Mouse (Mus musculus): ENCODE results near the gene Pitpna.
"Not testable (repeated sequence)": the region's sequence is repeated elsewhere in the genome, so short reads cannot be mapped to it uniquely, and the experiment has no call there.

Gene Pitpna

DNA sequence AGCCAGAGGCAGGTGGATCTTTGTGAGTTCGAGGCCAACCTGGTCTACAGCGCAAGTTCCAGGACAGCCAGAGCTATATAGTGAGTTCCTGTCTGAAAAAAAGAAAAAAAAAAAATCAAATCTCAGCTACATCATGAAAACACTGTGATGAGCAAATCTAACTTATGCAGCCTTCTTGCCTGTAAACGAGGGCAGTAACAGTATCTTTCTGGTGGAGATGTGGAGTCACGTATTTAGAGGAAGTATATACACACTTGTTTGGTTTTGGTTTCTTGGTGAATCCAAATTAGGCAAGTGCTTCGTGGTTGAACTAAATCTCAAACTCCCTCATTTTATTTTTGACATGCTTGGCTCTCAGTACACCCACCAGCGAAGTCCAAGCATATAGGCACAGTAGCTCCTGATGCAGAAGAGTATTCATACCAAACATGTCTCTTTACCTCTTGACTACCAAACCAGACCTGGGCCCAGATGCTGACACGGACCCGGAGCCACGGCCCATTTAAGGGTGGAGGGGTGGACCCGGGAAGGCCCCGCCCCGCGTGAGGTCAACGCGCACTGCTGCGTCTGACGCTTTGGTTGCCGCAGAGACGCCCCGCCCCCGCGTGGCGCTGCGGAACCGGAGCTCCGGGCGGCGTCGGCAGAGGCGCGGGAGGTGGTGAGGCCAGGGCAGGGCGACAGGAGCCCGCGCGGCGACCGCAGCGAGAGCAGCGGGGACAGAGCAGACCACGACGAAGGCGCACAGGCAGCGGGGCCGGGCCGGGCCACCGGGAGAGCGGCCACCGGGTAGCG lies at the start of gene Pitpna:
Gene Pitpna, plus strand, starts transcription at position 605 of the 792 bp plus-strand sequence.
- peak; percentile 81 for DNase-seq (ENCODE audit: low read depth, low spot score)

DNA sequence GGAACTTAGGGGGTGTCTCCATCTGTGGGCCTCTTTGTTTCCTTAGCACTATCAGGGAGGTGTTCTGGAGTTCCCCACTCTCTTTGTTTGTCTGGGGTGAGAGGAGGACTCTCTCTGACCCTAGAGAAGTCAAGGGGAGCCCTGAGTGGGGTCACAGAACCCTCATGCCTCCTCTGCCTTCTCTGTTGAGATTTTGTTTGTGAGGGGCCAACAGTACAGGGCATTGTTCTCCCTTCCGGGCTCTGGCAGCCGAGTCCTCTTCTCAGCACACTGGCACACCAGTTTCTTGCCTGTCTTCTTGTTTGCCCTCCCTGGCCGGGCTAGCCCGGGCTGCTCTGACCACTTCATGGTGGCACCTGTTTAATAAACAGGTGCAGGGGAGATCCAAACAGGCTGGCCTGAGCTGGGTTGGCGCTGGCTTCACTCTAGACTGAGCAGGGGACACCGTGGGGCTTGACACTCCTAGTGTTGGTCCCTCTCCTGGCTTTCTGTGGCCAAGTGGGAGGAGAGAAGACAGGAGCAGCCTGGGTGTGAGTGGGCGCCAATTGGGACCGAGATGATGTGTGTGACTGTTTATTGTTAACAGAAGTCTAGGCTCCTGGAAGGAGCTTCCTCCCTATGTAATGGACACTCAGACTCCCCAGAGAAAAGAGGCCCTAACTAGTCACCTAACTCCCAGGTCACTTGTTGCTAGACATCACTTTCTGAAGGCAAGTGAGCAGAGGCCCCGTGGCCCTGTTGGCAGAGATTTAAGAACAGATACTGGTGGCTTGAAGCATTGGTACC lies 49.5 kb upstream of the Pitpna start:
- DNase-seq (ENCODE audit: low read depth, low spot score): no peak

DNA sequence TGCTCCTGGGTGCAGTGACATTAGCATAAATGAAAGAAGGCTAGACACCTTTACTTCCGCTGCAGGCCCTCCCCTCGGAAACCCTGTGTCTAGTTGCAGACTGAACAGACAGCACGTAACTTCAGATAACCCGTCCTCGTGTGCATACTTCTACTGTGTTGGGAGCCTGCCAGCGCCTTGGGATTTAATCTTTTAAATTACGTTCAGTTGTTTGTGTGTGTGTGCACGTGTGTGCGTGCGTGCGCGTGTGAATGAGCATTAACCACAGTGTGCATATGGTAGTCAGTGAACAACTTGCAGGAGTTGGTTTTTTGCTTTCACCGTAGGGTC lies 49.0 kb upstream of the Pitpna start:
- no peak for DNase-seq (ENCODE audit: low read depth, low spot score)

DNA sequence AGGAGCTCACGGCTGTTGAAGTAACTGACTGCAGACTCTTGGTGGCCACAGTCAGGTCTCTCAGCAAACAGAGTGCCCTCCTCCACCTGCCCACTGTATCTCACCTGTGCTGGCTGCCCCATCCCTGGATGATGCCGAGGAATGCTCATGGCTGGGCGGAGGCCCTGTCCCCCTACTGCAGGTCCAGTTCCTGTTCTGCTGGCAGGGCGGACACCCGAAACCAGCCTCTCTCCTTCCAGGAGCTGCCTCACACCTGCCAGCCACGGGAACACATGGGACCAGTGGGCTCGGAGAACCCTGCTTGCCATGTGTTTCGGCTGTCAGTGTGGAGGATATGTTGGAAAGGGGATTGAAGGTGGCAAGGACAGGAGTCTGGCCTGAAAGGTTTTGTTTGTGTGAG lies 47.7 kb upstream of the Pitpna start:
- no peak for DNase-seq (ENCODE audit: low read depth, low spot score)

DNA sequence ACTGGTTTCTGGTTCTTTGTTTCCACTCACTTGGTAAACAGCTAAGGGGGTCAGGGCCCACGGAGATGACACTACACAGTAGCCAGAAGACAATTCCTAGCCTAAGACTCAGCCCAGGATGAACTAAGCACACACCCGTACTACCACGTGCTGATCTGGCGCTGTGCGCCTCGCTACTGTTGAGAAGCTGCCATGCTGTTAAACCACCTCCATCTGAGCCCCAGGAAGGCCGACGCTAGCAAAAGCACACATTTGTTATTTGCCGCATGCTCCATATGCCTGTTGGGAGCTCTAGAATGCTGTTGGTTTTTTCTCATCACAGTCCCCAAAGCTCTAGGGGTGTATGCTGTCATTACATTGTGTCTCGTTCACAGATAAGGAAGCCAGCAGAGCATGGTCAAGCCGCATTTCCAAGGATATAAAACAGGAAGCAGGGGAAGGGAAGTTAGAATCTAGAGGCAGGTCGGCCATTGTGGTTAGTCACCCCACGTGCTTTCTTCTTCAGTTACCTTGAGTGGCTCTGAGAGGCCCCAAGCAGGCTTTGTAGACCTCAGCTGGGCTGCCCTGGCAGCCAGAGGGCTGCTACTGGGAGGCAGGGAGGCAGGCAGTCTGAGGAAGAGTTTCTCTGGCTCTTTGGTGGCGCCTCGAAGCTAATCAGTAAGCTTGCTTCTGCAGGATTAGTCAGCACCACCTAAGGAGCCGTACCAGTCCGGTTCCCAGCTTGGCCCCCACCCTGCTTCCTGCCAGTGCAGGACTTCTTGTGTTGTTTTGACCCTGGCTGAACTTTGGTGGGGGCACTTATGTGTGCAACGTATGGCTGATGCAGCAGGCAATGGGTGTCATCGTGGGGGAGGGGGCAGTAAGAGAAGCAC lies 47.0 kb upstream of the Pitpna start:
- no peak for DNase-seq (ENCODE audit: low read depth, low spot score)

DNA sequence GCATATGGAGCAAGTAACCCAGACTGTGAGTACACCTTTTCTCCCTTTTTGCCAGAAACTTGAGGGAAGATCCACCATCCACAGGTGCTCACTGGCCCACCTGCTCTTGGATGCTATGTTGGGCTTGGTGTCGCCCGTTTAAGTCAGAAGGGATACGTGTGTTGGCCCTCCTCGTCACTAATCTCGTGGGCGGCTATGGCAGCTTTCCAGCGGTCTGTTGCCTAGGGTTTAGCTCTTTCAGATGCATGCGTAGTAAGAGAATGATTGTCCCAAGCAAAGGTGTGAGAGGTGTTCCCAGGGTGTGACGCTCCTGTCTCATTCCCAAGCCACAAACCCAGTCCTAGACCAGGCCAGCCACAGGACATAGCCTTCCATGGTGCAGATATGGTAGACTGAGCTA lies 43.2 kb upstream of the Pitpna start:
- DNase-seq (ENCODE audit: low read depth, low spot score): no peak

DNA sequence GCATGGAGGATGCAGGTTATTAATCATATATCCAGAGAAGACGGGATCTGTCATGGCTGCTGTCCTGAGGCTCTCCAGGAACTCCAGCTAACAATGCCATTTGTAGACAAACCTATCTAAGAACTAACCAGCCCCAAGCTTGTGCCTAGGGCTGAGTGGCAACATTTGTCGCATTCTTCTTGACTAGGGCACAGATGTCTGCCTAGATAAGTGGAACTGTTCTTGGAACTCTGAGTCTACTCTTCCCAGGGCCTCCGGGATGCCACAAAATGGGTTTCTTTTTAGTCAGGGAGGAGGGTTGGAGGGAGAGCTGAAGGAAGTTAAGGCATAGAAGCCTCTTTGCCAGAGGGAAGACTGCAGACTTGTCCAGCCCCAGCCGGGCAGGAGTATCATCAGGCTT lies 41.8 kb upstream of the Pitpna start:
- DNase-seq (ENCODE audit: low read depth, low spot score): no peak

DNA sequence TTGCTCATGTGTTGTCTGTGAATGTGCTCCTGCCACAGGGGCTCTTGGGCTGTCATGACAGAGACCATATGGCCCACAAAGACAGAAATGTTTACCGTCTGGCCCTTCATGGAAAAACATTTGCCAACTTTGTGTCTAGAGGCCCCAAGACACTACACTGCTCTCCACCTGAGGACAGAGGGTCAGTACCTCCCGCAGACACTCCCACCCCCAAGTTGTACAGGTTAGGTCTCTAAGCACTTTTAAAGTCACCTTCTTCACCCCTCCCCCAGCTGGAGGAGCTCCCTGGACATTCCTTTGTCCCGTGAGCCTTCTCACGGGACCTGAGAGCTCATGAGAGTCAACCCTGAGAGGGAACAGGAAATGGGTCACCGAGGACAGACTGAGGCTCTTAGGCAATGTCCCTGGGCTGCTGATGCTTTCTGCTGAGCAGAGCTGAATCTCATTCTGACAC lies 38.2 kb upstream of the Pitpna start:
- DNase-seq (ENCODE audit: low read depth, low spot score): no peak

DNA sequence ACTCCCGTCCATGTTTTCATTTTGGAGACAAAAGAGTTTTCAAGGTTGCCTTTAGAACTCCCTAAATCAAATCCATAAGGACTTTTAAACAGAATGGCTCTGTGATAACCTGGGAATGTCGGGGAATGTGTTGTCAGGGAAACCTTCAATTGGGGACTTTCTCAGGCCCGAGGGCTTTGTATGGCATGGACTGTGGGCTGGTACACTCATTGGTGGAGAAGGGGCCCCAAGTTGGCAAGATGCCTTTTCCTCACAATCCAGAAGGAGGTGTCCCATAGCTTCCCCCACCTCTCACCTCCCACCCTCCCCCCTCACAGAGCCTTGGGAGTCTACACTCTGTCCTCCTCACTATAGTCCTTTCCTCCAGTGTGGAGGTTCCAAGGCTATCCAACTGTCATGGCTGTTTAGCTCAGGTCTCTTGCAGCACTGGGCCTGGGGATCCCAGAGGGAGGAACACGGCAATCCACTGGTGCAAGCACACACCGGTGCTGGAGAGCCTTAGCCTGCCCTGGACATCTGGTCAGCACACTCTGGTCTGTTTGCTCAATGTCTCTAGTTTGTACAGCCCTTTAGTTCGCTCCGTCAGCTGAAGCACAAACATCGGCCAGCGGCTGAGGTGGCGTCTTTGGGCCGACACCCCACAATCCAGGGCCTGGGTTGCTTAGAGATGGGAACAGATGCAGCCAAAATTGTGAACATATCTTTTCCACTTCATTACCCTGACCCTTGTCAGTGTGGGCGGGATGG lies 37.5 kb upstream of the Pitpna start:
- no peak for DNase-seq (ENCODE audit: low read depth, low spot score)

DNA sequence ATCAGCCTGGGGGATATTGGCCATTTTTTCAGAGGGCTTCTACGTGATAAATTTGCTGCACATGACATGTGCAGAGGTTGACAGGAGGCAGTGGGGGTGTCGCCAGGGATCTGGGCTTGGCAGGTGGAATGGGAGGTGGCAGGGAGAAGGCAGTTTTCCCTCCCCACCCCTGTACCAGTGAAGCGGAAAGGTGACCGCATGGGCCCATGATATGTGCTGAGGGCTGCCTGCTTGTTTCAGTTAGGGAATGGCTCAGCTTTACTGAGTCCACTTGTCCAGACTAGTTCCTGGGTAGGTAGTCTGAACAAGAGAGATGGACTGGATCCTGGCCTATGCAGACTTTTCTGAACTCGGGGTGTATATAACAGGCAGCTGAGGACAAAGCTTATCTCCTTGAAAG lies 36.6 kb upstream of the Pitpna start:
- DNase-seq (ENCODE audit: low read depth, low spot score): no peak

DNA sequence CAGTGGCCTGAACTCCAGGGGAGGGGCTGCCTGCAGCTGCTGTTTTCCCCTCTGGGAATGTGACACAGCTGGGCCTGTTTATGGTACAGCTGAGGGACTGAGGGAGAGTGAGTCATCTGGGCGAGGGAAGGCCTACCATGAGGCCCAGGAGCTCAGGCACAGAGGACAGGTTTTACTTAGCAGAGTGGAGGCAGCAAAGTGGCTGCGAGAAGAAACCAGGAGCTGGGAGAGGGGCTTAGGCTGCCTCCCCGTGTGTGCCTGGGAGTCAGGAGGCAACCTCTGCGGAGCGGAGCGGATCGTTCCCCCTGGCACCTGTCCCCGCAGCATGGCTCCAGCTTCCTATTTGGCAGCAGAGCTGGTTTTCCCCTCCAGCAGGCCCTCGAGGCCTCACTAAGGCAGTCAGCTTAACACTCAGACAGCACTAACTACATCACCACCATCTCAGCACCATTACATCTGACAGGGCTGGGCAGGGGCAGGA lies 35.9 kb upstream of the Pitpna start:
- DNase-seq (ENCODE audit: low read depth, low spot score): no peak

DNA sequence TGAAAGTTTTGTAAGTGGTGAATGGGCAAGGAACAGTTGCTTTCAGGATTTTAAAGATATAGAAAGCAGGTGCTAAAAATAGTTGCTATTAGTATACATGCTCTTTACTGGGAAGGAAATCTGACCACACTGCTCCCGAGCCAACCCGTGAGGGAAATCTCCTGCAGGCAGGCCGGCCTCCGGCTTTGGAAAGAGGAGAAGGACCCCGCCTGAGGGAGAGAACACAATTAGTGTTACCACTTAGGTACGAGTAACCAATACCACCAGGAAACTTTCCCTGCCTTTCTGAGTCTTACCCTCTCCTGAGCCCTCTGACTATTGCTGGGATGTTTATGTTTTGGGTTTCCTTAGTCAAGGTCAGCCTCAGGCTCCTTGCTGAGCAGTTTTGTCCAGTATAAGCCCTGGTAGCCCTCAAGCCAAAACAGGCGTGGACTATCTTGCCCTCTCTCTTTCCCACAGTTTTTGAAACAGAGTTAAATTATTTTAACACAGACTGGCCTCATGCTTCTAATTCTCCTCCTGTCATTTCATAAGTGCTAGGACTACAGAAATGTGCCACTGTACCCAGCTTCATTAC lies 34.9 kb upstream of the Pitpna start:
- DNase-seq (ENCODE audit: low read depth, low spot score): no peak

DNA sequence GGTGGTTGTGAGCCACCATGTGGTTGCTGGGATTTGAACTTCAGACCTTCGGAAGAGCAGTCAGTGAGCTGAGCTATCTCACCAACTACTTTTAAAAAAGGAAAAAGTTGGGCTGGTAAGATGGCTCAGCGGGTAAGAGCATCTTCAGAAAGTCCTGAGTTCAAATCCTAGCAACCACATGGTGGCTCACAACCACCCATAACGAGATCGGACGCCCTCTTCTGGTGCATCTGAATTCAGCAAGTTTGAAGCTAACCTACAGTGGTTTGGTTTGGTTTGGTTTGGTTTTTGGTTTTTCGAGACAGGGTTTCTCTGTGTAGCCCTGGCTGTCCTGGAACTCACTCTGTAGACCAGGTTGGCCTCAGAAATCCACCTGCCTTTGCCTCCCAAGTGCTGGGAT lies 31.9 kb upstream of the Pitpna start:
- DNase-seq (ENCODE audit: low read depth, low spot score): not testable (repeated sequence)

DNA sequence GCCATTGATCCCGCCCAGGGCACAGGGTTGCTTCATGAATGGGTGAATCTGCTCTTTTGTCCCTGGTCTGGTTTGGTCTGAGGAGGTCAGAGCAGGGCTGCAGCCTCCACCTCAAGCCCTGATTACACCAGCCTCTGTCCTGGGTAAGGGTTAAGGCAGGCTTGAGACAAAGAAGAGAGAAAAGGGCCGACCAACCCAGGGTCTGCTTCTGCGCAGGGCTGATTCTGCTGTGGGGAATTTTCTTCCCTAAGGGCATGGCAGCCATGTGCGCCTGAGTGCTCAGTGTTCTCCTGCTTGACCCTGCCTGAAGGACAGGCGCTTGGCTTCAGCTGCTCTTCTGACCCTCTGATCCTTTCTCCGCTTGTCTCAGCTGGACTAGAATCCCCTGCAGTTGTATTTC lies 30.8 kb upstream of the Pitpna start:
- DNase-seq (ENCODE audit: low read depth, low spot score): no peak

DNA sequence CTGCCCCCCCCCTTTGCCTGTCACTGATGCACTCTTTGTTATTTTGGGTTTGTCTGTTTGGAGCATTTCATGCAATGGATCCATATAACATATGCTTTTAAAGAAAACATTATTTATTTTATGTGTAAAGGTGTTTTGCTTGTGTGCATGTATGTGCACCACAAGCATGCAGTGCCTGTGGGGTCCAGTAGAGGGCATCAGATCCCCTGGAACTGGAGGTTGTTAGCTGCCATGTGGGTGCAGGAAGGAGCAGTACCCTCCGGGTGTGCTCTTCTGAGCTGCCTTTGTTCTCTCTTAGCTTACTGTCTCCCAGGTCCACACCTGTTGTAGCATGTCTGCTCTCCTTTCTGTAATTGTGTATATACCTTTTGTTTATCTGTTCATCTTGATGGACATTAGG lies 29.8 kb upstream of the Pitpna start:
- no peak for DNase-seq (ENCODE audit: low read depth, low spot score)

DNA sequence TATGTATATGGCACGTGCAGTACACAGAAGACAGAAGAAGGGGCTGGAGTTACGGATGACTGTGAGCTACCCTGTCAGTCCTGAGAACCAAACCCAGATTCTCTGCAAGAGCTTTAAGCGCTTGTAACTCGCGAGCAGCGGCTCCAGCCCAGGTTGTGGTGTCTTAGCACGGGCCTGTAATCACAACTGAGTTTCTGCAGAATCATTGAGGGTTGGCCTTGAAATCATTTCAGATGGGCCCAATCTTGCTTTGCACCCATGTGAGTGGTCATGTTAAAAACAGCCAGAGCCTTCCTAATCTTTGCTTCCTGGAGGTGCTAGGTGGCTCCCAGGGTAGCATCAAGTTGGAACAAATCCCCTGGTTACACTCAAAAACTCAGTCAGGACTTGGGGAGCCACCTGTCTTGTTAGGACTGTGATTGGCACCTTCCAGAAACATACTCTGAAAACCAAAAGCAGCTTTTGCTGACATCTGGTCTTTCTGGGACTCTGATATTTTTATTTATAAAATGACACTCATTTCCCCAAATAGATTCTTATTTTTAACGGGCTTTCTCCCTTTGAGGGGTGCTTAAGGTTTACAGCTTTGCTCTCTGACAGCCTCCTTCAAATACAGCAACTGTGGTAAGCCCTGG lies 27.9 kb upstream of the Pitpna start:
- no peak for DNase-seq (ENCODE audit: low read depth, low spot score)

DNA sequence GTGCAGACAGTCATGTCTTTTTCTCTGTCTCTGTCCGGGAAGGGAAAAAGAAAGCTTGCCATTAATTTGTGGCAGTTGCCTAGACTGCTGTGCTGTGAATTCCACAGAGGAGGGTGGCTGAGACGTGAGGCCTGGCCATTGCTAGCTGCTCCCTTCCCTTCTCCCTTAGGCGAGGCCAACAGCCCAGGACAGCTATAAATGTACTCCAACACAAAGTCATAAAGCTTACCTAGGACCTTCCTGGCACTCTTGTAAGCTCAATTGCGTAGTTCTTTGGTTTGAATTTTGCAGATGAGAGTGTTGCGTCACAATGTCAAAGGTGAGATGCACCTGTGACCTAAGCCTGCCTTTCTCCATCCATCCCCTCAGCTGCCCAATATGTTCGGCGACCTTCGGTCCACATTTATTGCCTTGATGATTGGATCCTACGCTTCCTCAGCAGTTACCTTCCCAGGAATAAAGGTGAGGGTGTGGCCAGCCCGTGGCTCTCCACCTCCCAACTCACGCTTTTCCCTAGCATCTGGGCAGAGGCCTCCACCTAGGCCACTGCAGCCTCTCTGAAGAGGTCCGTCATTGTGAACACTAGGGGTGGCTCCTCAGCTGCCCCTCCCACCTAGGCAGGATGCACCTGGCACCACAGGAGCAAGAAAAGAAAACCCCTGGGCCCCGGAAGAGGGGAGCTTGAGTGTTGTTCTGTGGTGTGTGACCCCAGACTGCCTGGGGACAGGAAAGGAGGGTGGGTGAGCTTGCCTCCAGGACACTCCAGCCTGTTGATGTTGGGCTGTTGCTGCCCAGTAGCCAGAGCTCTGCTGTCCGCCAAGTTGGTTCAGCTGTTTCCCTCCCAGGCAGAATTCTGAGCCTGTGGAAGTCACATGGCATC lies 27.1 kb upstream of the Pitpna start:
- DNase-seq (ENCODE audit: low read depth, low spot score): no peak

DNA sequence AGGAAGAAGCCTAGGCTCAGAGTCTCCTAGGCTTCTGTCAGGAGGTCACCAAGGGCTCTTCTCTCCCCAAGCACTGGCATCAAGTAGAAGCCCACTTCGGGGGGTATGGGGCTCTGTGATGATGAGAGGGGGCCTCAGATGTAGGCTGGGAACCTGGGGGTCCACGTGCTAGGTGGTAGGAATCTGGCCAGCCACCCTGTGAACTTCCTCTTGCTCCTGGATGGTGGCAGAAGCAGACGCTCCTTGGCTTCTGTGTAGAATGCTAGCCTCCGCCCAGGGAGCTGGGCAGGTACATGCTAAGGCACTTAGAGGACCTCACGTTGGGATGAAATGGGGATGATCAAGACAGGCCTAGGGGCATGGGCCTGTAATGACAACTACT lies 26.5 kb upstream of the Pitpna start:
- DNase-seq (ENCODE audit: low read depth, low spot score): no peak

DNA sequence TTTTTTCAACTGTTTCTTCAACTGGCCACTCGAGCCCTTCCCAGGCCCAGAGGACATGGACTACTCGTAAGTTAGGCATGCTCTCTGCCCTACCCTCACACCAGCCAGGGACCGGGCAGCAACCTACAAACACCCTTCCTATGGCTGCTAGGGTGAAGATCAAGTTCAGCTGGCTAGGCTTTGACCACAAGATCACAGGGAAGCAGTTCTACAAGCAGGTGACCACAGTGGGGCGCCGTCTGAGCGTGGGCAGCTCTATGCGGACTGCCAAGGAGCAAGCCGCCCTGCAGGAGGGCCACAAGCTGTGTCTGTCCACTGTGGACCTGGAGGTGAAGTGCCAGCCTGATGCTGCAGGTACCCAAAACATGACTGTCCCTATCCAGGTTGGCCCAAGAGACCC lies 25.1 kb upstream of the Pitpna start:
- DNase-seq (ENCODE audit: low read depth, low spot score): no peak

All from c-Kit-negative CD71-positive TER-119-positive erythroid progenitor cells, embryonic 14.5 days (primary cell).